Mouse (Mus musculus) heart, postnatal 0 days (tissue): ENCODE measurements around the gene Cdh26.

Source experiments
- CTCF ChIP-seq: IDR thresholded peaks from 2 replicates; pipeline ENCODE4 v1.5.1; 2016; ENCODE audit warnings: antibody characterized with exemption, control low read depth, low read depth
- EP300 ChIP-seq: IDR thresholded peaks from 2 replicates; pipeline ENCODE4 v1.6.1; 2016; ENCODE audit warnings: antibody characterized with exemption, low read depth

- TF ChIP-seq CTCF (no peak), EP300 (no peak)
Observed at GRCm38 (mm10) chr2:178480932-178481331, 50.6 kb downstream of the Cdh26 start.
